Mouse (Mus musculus) olfactory bulb, adult 2 months (tissue): ENCODE results near the gene Tubb3. TPM values are rescaled to one million over a fixed set of nuclear protein-coding genes. Genes with fewer than 3 reads are reported as not detected.

Experiments
- H3K27ac ChIP-seq: fragments of 200-500 bp; 2 replicates; pipeline ENCODE4 v1.5.1; 2012; ENCODE audit warnings: low read depth, low read length; ENCODE audit not compliant: insufficient read depth
- H3K4me1 ChIP-seq: fragments of 200-500 bp; 2 replicates; pipeline ENCODE4 v1.6.1; 2012; ENCODE audit warnings: low read length; ENCODE audit not compliant: control insufficient read depth, insufficient read depth
- H3K4me3 ChIP-seq: fragments of 200-500 bp; 2 replicates; pipeline ENCODE4 v1.5.1; 2012; ENCODE audit warnings: mild to moderate bottlenecking, low read depth, low read length, moderate library complexity; ENCODE audit not compliant: insufficient read depth
- CTCF ChIP-seq: fragments of 200-500 bp; IDR thresholded peaks from 2 replicates; pipeline ENCODE4 v1.5.1; 2012; ENCODE audit warnings: low read depth, mild to moderate bottlenecking, low read length, moderate library complexity; ENCODE audit not compliant: insufficient read depth
- POLR2A ChIP-seq: fragments of 200-500 bp; IDR thresholded peaks from 2 replicates; pipeline ENCODE4 v1.6.1; 2012; ENCODE audit warnings: mild to moderate bottlenecking, low read depth, low read length, moderate library complexity; ENCODE audit not compliant: insufficient read depth
- WGBS: fragments of 180-500 bp; shearing (Covaris S2); methylation state at CpG from one replicate; pipeline ENCODE4 v1.1.7; 2018; 5-methylcytosine and 5-hydroxymethylcytosine counted together
- polyA plus RNA-seq: library from polyadenylated mRNA; stranded (reverse); fragments of >200 nt; gene quantifications from 2 replicates; pipeline ENCODE4 v1.2.4, GENCODE M21; 2012; ENCODE audit warnings: low replicate concordance; ENCODE audit not compliant: missing spikeins, insufficient read depth, insufficient read length

Tubb3 gene
- polyA plus RNA-seq, 1 experiment: not detected

- peaks cover 4% of the 10 kb centered on the region; the same call in 1 of the 2 replicates for H3K4me1 ChIP-seq
- 88% methylated on average over 8 of the region's 8 CpGs for WGBS
Observed at GRCm38 (mm10) chr8:123387801-123388200, 23.4 kb upstream of the Tubb3 start.

GRCm38 (mm10) chr8:123389026-123389425, 22.2 kb upstream of the Tubb3 start:
- no peak overlapping the region for H3K27ac ChIP-seq
- H3K4me1 ChIP-seq: peaks cover 4% of the 10 kb centered on the region; the same call in 1 of the 2 replicates
- 76% methylated on average over 7 of the region's 7 CpGs for whole genome bisulfite sequencing
- TF ChIP-seq POLR2A (no peak), CTCF (no peak)
- H3K4me3 ChIP-seq: no peak overlapping the region

More at GRCm38 (mm10) chr8:123387801-123388200, 23.4 kb upstream of the Tubb3 start:
- Histone ChIP-seq H3K4me3 (no peak overlapping the region), H3K27ac (no peak overlapping the region)
- TF ChIP-seq CTCF: no peak
- no peak for TF ChIP-seq POLR2A

- TF ChIP-seq CTCF: no peak
- no peak for TF ChIP-seq POLR2A
- H3K4me3 ChIP-seq: no peak overlapping the region
- H3K27ac ChIP-seq: no peak overlapping the region
- WGBS: 80% methylated on average over 13 of the region's 13 CpGs
- no peaks in the 10 kb centered on the region for H3K4me1 ChIP-seq
Observed at GRCm38 (mm10) chr8:123398308-123398707, 12.9 kb upstream of the Tubb3 start.

GRCm38 (mm10) chr8:123401936-123402335, 9.3 kb upstream of the Tubb3 start:
- TF ChIP-seq POLR2A: no peak
- TF ChIP-seq CTCF: no peak
- WGBS: 91% methylated on average over 9 of the region's 9 CpGs
- Histone ChIP-seq H3K27ac (no peak overlapping the region), H3K4me1 (peaks cover 3% of the 10 kb centered on the region; the same call in 1 of the 2 replicates), H3K4me3 (no peak overlapping the region)

- no peak for TF ChIP-seq POLR2A
- TF ChIP-seq CTCF: no peak
- no peak overlapping the region for H3K27ac ChIP-seq
Observed at GRCm38 (mm10) chr8:123402730-123403326, 8.4 kb upstream of the Tubb3 start.

GRCm38 (mm10) chr8:123404521-123404920, 6.7 kb upstream of the Tubb3 start:
- WGBS: 37% methylated on average over 8 of the region's 8 CpGs
- Histone ChIP-seq H3K27ac (no peak overlapping the region), H3K4me1 (peaks cover 11% of the 10 kb centered on the region), H3K4me3 (no peak overlapping the region)
- TF ChIP-seq CTCF (no peak), POLR2A (no peak)

More at GRCm38 (mm10) chr8:123402730-123403326, 8.4 kb upstream of the Tubb3 start:
- WGBS: 87% methylated on average over 9 of the region's 9 CpGs
- H3K4me1 ChIP-seq: peaks cover 8% of the 10 kb centered on the region; the same call in 1 of the 2 replicates
- no peak overlapping the region for H3K4me3 ChIP-seq

- 12% methylated on average over 4 of the region's 4 CpGs for WGBS
- no peak within 1 kb of the TSS for H3K4me3 ChIP-seq
- TF ChIP-seq CTCF: peak; percentile 64
- TF ChIP-seq POLR2A: no peak
- peaks cover 20% of the 10 kb centered on the region for H3K4me1 ChIP-seq
- no peak within 1 kb of the TSS for H3K27ac ChIP-seq
Observed at GRCm38 (mm10) chr8:123406786-123407185, 4.4 kb upstream of the Tubb3 start, which contains the start of gene Mc1r. Mc1r (plus strand) TSS chr8:123407107.

GRCm38 (mm10) chr8:123407612-123408011, 3.6 kb upstream of the Tubb3 start:
- 93% methylated on average over 13 of the region's 13 CpGs for WGBS
- no peak overlapping the region for H3K4me3 ChIP-seq
- TF ChIP-seq CTCF (no peak), POLR2A (no peak)
- peaks cover 20% of the 10 kb centered on the region for H3K4me1 ChIP-seq
- H3K27ac ChIP-seq: no peak overlapping the region

- H3K27ac ChIP-seq: no peak overlapping the region
- no peak for TF ChIP-seq POLR2A
- no peak for TF ChIP-seq CTCF
- H3K4me3 ChIP-seq: no peak overlapping the region
- H3K4me1 ChIP-seq: peaks cover 24% of the 10 kb centered on the region
- 75% methylated on average over 9 of the region's 9 CpGs for WGBS
Observed at GRCm38 (mm10) chr8:123408586-123409544, 2.4 kb upstream of the Tubb3 start.
